Mouse (Mus musculus) spleen, postnatal 14 days (tissue): ENCODE results near the gene Trim3.

ENCODE experiments used
- DNase-seq, 2 experiments: peaks; one replicate each; pipeline ENCODE4 v3.0.0; 2021 to 2022; ENCODE audit warnings: low spot score in 2 of 2

The Trim3 gene

GRCm38 (mm10) chr7:105611767-105612166 lies 21.6 kb downstream of the Trim3 start:
- DNase-seq, result no peak

DNA sequence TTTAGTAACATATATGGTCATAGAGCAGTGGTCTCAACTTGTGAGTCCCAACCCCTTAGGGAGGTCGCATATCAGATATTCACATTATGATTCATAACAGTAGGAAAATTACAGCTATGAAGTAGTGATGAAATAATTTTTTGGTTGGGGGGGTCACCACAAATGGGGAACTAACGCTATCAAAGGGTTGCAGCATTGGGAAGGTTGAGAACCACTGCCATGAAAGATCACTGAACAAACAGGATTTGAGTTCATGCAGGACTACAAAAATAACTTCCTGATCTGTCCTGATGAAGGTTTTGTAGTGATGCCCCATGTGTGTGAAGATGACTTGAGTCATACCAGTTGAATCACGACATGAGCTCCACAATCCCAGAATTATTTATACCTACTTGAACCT lies 24.9 kb downstream of the Trim3 start:
- DNase-seq, result no peak

GRCm38 (mm10) chr7:105602860-105603623 lies 30.3 kb downstream of the Trim3 start:
- DNase-seq, result peak in 1 of 2 experiments; percentile 38

DNA sequence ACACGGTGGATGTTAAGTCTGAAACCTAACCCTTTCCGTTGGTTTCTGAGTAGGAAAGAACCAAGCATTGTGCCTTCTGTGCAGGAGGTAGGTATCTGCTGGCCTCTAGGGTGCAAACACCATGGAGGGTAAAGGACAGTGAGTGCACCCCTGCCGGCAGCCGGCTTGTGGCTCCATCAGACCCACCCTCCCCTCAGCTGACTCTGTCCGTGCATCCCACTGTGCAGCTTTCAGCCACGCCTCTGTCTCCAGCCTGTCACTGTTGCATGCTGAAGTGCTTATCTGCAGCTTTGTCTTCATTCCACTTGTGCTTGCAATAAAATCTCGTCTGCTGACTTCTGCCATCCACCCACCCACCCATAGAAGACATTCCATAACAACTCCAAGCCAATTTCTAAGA lies 43.3 kb downstream of the Trim3 start:
- DNase-seq, result no peak

DNA sequence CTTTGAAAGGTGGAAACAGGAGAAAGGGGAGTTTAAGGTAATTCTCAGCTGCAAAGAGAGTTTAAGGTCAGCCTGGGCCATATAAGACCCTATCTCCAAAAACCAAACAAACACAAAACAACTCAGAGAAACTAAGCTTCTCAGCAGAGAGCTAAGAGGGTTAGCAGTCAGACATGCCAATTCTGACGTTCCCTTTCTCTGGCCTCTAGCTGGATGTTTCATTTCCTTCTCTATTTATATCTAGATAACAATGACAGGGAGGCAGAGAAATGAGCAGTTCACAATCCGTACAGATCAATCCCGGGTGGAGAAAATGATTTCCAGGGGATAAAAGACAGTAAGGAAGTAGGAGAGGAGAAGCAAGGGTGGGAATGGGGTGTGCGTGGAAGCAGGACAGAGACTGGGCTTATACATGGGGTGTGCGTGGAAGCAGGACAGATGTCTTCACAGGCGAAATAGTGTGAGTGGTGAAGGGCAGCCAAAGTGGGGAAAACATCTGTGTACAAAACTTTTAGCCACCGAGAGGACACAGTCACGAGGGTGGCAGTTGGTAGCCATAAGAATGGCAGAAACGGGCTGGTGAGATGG lies 45.0 kb downstream of the Trim3 start:
- no peak for DNase-seq

- DNase-seq, result no peak
These were observed 51.4 kb downstream of the Trim3 start for GRCm38 (mm10) chr7:105581959-105582358.

DNA sequence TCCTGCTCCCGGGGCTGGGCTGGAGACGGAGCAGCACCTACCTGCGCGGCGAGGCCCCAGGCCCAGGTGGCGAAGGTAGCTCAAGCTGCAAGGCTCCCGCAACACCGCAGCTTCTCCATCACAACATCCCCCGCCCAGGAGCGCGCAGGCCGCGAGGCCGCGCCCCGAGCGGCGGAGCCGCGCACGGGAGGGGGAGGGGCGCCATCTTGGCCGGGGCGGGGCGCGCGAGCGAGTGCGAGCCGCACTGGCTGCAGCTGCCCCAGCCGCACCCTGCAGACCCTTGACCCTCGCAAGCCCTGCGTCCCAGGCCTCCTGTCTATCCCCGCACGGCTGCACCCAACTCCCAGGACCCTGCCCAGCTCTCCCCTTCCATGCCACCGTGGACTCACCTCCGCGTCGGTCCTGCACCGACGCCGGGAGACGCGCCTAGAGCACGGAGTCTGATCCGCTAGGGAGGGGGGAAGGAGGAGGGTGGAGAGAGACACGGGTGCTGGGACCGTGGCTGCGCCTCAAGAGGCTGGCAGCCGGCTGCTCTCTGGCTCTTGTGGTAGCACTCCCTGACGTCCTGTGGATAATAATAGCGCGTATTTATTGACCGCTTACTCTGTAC lies 52.2 kb downstream of the Trim3 start, which contains the start of gene Apbb1:
Gene Apbb1, minus strand, starts transcription at position 560 of the 610 bp plus-strand sequence.
- peak in 1 of 2 experiments; percentile 30 for DNase-seq

DNA sequence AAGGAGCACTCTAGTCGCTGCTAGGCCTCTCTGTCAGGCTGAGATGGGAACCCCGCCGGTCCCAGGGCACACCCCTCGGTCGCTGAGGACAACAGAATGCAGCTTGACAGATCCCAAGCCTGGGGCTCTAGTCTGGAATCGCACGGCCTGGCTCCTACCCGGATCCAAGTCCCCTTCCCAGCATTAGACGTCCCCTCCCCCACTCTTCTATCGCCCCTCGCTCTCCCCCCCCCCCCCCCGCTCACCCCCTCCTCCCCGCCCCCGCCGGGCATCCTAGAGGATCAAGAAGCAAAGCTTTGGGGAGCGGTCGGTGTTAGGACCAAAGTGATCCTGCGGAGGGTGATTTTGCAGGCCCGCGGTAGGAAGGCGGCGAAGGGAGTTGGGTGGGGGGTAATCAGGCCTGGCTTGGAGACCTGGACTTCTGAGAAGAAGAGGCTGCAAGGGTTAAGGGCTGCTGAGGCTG lies 52.7 kb downstream of the Trim3 start:
- DNase-seq, result no peak

GRCm38 (mm10) chr7:105578481-105578880 lies 54.9 kb downstream of the Trim3 start:
- DNase-seq, result no peak

- no peak for DNase-seq
These were observed 55.9 kb downstream of the Trim3 start for GRCm38 (mm10) chr7:105577377-105577871.

DNA sequence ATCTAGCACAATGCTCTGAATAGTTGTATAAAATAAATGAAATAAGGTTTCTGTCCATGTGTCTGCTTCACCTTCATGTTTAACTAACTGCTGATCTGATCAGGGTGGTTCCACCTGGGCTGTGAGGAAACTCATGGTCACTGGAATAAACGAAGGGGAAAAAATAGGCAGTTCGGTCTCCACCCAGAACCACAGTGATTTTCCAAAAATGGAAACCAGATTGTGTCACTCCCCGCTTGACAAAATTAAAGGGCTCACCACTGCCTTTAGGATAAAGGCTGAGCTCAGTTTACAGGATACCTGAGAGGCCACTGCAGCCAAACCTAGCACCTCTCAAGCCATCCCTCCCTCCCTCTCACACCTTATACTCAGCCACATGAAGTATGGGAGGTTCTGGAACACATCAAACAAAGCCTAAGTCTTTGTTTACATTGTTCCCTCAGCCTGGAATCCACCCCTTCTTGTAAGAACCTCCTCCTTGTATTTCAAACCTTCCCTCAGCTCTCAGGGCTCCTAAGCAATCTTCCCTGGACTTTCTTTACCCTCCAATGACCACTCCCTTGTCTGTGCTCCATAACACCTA lies 57.1 kb downstream of the Trim3 start:
- no peak for DNase-seq

GRCm38 (mm10) chr7:105574537-105574936 lies 58.8 kb downstream of the Trim3 start:
- no peak for DNase-seq

DNA sequence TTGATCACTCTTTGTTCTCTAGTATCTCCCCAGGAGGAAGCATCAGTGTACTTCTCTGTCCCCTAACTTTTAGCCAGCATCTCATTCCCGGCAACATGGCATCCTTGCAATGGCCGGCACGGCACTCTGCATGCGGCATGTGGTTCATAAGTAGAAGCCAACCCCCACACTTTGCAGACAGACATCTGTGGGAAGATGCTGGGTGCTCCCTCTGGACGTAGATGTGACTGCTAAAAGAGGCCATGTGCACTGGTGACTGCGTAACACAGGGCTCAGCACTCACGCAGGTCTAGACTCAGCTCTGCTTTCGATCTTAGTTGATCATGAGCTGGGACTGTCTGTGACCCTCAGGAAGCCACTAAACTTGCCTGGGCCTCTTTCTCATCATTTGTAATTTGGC lies 60.4 kb downstream of the Trim3 start:
- no peak for DNase-seq

DNA sequence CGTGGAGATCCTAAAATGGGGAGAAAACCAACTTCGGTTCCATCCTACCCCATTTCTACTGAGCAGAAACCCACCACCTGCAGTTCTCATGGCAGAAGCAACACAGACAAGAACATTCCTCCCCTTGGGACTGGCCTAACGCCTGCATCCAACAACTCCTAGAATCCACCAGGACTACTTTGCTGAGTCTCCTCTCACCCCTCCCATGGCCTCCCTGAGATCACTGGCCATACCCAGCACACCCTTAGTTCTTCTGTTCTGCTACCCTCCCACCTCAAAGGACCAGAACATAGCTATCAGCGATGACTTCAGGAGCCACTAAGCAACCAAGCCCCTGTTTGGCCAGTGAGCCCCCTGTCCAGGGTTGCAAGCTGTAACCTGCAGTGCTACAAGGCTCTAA lies 62.6 kb downstream of the Trim3 start:
- no peak for DNase-seq

DNA sequence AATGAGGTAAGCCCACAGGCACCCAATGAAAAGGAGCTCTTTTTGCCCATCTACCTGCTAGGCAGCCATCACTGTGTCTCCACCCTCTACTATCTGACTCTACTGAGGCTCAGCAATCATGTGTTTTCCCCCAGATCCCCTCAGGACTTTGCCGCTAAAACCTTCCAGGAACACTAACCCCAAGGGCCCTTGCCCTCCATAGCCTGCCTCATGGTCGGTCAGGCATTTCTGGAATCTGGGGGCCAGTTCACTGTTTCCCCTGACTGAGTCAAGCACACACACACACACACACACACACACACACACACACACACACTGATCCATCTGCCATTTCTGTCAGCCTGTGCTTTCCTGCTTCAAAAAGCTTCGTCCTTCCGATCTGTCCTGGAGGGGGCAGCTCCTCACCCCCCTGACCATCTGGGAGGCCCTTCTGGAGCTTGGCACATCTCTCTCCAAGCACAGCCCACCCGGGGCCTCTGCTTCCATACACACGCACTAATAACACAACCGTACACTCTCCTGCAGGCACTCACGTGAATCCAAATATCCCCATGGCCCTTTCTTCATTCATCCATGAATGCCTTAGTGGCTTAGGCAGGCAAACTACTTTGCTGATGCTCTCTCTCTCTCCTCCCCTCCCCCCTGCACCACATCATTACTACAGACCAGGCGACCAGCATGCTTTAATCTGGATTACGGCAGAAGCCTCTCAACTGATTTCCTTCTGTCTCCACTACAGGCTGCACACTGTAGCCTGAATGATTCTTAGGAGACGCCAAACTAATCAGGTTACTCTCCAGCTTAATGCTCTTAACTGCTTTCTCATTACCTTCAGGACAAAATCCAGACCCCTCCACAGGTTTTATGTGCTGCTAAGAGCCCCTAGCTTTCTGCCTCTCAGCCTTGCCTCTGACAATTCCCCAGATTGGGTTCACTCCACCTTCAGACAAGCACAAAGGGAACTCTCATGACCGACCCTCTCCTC lies 63.6 kb downstream of the Trim3 start:
- DNase-seq, result no peak

- no peak for DNase-seq
These were observed 64.3 kb downstream of the Trim3 start for GRCm38 (mm10) chr7:105568988-105569471.

- no peak for DNase-seq
These were observed 64.8 kb downstream of the Trim3 start for GRCm38 (mm10) chr7:105568583-105568982.

- DNase-seq, result no peak
These were observed 68.1 kb downstream of the Trim3 start for GRCm38 (mm10) chr7:105565071-105565836.

GRCm38 (mm10) chr7:105563367-105563766 lies 70.0 kb downstream of the Trim3 start:
- no peak for DNase-seq

DNA sequence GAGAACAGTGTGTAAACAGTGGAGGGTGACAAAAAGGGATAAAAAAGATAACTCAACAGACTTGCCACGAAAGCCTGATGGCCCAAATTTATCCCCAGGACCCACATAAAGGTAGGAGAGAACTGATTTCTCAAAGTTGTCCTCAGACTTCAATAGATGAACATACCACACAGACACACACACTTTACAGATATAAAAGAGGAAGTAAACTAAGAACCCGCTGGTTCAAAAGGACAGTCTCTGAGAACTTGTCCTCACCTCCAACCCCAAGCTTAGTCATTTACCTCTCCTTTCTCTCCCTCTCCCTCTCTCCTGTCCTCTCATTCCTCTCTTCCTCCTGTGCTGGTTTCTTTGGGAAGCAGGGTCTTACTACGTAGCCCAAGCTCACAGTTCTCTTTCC lies 71.1 kb downstream of the Trim3 start:
- DNase-seq, result no peak
